Mouse (Mus musculus) skeletal muscle tissue, adult 2 months (tissue): Measurements from ENCODE around the gene Itga3.

Experiments used
- DNase-seq: peaks from one replicate; pipeline ENCODE4 v3.0.0-alpha.2; 2012; ENCODE audit warnings: low read depth, low spot score

Itga3 gene

DNA sequence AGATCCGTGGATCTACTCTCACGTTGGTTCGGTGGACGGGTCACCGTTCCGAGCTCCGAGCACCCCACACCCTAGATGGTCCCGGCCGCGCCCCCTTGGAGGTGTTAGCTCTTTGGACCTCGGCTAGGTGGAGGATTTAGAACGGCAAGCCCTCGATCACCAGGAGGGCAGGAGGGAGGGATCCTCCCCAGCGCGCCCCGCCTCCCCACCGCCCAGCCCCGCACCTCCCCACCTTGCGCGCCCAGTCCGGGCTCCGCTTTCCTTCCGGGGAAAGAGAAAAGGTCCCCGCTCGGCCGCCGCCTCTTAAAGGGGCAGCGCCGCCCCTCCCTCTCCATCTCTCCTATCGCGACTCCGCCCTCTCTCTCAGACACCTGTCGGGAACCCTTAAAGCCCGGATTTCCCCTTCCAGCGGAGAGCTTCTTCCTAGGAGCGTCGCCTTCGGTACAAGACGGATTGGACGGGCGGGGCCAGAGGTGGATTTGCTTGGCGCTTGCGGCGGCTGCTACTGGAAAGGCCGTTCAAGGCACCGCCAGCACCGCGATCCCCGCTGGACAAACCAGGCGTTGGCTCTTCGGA lies at the start of gene Itga3:
TSS of gene Itga3 (minus strand) at position 266 of the 576 bp plus-strand sequence.
- DNase-seq, result no peak

DNA sequence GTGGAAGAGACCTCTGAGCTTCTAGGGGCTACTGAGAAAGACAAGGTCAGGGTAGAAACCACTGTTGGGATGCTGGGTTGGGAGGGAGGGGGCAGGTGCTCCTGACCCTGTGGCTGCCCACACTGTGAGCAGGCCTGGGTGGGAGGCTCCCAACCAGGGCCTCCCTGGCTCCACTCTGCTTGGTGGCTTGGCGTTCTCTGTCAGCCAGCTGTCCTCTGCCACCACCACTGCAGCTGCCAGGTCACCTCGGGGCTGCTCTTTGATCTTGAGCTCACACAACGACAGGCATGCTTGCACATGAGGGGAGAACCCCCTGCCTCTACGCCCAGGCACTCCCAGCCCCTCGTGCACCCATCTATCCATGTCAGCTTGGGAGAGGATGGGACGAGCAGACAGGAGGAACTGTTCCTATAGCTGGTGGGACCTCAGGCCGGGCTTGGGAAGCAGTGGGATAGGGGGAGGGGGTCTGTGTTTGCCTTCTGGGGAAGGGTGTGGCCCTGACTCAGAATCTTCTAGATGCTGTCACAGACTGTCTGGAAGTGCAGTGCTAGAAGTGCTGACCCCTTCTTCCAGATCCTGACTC lies 48.9 kb upstream of the Itga3 start:
- no peak for DNase-seq

DNA sequence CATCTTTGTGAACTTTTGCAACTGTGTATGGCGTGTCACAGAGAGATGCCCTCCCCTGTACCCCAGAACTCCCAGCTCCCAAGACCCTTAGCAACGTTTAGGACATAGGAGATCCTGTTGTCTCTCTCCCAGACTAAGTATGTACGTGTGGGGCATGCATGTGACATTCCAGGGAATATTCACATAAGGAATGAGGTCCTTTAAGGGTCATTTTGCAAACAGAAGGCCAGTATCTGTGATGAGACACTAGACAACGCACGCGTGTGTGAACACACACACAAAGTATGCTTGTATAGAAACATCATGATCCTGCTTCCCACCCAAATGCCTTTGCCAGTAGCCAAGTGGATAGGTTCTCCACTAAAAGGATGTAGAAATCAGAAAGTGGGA lies 45.5 kb upstream of the Itga3 start:
- DNase-seq, result no peak

GRCm38 (mm10) chr11:95121161-95122099 lies 44.8 kb upstream of the Itga3 start:
- no peak for DNase-seq

DNA sequence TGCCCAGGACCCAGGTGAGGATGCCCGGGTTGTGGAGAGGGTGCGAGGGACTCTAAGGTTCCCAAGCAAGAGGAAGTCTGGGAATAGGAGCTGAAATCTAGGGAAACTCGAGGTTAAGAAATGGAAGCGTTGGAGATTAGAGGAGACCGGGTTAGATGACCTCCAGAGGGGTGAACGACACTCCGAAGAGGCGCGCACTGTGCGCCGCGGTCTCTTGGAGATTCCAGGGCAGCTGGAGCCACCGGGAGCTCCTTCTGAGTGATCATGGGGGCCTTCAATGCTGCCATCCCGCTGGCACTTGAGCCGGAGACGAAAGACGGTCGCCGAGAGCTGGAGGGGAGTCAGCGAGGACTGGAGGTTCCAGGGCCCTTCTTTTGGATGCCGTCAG lies 44.0 kb upstream of the Itga3 start:
- DNase-seq, result no peak

DNA sequence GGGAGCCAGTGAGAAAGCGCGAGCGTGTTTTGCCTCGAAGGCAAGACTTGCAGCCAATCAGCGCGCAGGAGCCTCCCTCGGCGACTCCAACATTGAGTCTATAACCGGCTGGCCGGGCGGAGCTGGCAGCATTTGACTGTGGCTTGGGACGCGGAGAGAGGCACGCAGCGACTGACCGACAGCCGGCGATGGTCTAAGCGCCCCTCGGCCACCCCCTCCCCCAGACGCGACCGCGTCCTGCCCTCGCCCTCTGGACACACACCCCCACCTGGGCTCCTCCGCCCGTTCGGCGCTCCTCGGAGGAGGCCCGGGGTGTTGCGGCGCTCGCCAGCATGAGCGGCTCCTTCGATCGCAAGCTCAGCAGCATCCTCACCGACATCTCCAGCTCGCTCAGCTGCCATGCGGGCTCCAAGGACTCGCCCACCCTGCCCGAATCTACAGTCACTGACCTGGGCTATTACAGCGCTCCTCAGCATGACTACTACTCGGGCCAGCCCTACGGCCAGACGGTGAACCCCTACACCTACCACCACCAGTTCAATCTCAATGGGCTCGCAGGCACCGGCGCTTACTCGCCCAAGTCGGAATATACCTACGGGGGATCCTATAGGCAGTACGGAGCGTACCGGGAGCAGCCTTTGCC lies 43.5 kb upstream of the Itga3 start, which contains the start of gene Dlx3:
TSS of gene Dlx3 (plus strand) at position 130 of the 643 bp plus-strand sequence.
- no peak for DNase-seq

DNA sequence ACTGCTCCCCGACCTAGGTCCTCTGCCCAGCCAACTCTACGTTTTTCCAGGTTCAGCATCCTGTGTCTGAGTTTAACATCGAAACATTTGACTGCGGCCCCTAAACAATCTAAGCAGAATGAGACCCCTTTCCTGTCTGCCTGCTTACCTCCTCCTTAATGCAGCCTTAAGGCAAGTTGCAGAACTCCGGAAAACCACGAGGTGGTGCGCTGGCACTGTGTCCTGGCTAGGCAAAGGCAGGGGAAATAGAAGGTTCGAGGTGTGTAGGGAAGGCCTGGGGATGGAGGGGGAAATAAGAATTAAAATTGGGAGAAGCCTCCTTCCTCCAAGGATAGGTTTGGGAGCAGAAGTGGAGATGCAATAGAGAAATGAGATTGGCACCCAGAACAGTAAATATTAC lies 41.9 kb upstream of the Itga3 start:
- no peak for DNase-seq

GRCm38 (mm10) chr11:95117030-95117429 lies 40.4 kb upstream of the Itga3 start:
- peak; percentile 76 for DNase-seq

GRCm38 (mm10) chr11:95110081-95110480 lies 33.5 kb upstream of the Itga3 start:
- no peak for DNase-seq

- no peak for DNase-seq
Measured at GRCm38 (mm10) chr11:95109000-95109399, 32.4 kb upstream of the Itga3 start.

- peak; percentile 38 for DNase-seq
Measured at GRCm38 (mm10) chr11:95106440-95107236, 30.0 kb upstream of the Itga3 start.

DNA sequence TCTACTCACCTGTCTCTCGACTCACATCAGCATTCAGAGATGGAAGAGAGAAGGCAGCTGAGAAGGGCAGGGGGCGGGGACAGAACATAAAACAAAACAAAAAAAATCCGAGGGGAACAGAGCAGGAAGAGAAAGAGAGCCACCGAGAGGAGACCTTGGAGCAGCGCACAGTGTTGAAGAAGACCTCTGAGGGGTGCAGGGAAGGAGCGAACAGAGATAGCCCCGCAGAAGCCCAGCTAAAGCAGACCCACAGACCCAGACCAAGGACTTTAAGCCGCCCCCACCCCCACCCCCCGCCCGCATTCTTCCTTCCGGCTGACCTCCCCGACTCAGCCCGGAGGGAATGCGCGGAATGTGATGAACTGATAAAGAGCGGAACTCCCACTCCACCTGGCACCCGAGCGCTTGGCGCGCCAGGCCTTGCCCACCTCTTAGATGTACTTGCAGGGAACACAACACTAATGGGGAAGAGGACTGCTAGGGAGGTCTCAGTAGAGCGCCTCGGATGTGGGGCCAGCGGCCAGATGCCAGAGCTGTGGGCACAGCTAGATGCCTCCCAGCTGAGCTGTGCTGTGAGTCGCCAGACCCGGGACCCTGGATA lies 28.8 kb upstream of the Itga3 start:
- no peak for DNase-seq

DNA sequence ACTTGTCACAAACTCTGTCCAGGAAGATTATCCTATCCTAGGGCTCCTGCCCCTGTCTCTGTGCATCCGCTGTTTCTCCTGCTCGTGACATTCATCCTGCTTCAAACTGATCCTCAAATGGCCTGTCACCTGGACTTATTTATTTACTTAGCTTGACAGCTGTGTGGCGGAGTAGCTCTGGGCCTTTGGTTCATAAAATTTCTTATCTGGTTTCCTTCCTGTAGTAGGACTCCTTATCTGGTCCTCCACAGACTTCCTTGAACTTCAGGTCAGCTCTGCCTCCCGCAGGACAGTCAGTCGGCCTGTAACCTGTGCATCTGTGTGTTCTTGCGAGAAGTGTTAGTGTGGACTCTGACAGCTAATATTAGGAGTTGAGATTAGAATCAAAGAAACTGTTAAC lies 27.7 kb upstream of the Itga3 start:
- DNase-seq, result no peak

DNA sequence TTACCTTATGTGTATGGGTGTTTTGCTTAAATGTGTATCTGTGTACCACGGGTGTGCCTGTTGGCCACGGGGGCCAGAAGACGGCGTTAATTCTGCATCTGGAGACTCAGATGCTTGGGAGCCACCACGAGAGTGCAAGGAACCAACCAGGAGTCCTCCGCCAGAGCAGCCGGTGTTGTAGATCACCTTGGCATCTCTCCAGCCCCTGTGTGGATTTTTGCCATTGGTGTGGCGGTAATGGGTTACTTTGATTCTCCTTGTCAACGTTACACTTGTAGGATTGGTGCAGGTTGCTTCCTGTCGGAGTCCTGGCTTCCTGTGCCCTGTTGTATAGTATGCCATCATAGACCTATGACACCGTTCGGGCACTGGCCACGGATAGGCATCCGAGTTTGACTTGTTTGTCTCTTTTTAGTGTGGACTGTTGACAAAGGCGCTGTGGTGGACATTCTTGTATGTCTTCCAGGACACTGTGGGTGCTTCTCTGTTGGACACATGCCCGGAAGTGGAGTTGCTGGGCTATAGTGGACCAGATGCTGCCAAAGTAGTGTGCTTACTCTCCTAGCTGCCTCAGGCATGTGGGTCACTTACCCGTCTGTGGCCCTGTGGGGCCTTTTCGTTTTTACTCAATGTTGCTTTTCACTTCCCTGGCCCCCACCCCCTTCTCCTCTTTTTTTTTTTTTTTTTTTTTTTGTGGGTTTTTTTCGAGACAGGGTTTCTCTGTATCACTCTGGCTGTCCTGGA lies 25.7 kb upstream of the Itga3 start:
- no peak for DNase-seq

GRCm38 (mm10) chr11:95101071-95101788 lies 24.6 kb upstream of the Itga3 start:
- DNase-seq, result no peak

DNA sequence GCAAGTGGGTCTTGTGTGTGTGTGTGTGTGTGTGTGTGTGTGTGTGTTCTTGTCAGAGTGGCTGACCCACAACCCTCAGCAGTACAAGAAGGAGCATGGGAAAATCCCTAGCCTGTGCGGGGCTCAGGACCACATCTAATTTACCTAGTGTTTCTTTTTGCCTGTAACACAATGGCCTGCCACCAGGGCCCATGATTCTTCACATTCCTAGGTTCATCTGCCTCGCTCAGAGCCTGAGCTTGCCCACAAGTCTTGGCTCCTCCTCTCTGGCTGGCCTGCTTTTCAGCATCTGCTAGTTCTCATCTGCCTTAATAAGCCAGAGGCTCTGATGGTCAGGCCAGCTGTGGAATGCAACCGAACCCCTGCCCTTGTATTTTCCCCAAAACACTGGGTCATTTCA lies 23.8 kb upstream of the Itga3 start:
- DNase-seq, result no peak

- DNase-seq, result no peak
Measured at GRCm38 (mm10) chr11:95098346-95099095, 21.9 kb upstream of the Itga3 start.

DNA sequence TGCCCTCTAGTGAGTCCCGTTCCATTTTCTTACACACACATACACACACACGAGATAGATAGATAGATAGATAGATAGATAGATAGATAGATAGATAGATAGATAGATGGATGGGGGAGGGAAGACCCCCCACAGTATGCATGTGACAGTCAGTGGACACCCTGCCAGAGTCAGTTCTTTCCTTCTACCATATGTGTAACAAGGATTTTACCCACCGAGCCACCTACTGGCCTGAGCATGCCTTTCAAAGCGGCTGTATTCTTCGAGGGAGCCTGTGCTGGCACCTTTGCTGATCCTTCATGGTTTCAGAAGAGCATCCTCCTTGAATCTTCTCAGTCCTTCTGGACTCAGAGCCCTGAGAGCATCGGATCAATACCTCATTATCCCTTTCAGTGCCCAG lies 21.3 kb upstream of the Itga3 start:
- DNase-seq, result no peak
